Mouse (Mus musculus) erythroid progenitor cell, adult 5-6 weeks (primary cell): Measurements from ENCODE around the gene Plvap. TPM values are rescaled to one million over a fixed set of nuclear protein-coding genes. Genes with fewer than 3 reads are reported as not detected.
A peak's percentile ranks its signal among the peaks of the same experiment; 100 is the strongest.

Experiments used
- ATAC-seq: replicated peaks from 2 replicates; pipeline ENCODE4 v1.8.0; 2016; ENCODE audit warnings: moderate number of reproducible peaks, mild to moderate bottlenecking, moderate TSS enrichment, inconsistent platforms; ENCODE audit not compliant: poor library complexity, low FRiP score, severe bottlenecking
- total RNA-seq, 2 experiments: library from RNA; stranded (forward) in 1 of 2; stranded (reverse) in 1 of 2; fragments of 150-400 nt in 1 of 2; fragments of 186-747, 209-891 nt in 1 of 2; gene quantifications; 2 replicates each; pipeline versions ENCODE4 v1.2.3 to v1.2.4; 2015 to 2017; ENCODE audit warnings: low replicate concordance in 2 of 2

Gene Plvap
- total RNA-seq, 2 experiments from 2014 or later, result not detected

- ATAC-seq, result no peak
Measured at GRCm38 (mm10) chr8:71470146-71470912, 41.2 kb downstream of the Plvap start.

- no peak for ATAC-seq
Measured at GRCm38 (mm10) chr8:71469411-71469810, 42.1 kb downstream of the Plvap start.

- peak; percentile 81 for ATAC-seq
Measured at GRCm38 (mm10) chr8:71468916-71469315, 42.6 kb downstream of the Plvap start, which contains the start of gene Dda1. Gene Dda1, plus strand, starts transcription at chr8:71469199.

- no peak for ATAC-seq
Measured at GRCm38 (mm10) chr8:71468001-71468400, 43.6 kb downstream of the Plvap start.

- no peak for ATAC-seq
Measured at GRCm38 (mm10) chr8:71467201-71467600, 44.4 kb downstream of the Plvap start.

- ATAC-seq, result no peak
Measured at GRCm38 (mm10) chr8:71466198-71466597, 45.4 kb downstream of the Plvap start.

- ATAC-seq, result no peak
Measured at GRCm38 (mm10) chr8:71465733-71466132, 45.8 kb downstream of the Plvap start.

- ATAC-seq, result peak; percentile 78
Measured at GRCm38 (mm10) chr8:71464513-71465500, 46.7 kb downstream of the Plvap start, which contains the start of gene Mrpl34. Gene Mrpl34, plus strand, starts transcription at chr8:71464959.

GRCm38 (mm10) chr8:71463188-71464033, 48.1 kb downstream of the Plvap start, which contains the start of gene Abhd8:
Gene Abhd8, minus strand, starts transcription at chr8:71463655.
- peak; percentile 78 for ATAC-seq

- no peak for ATAC-seq
Measured at GRCm38 (mm10) chr8:71462786-71463185, 48.8 kb downstream of the Plvap start.

GRCm38 (mm10) chr8:71462191-71462590, 49.4 kb downstream of the Plvap start:
- no peak for ATAC-seq

- no peak for ATAC-seq
Measured at GRCm38 (mm10) chr8:71461152-71461840, 50.3 kb downstream of the Plvap start.

- ATAC-seq, result no peak
Measured at GRCm38 (mm10) chr8:71460716-71461115, 50.8 kb downstream of the Plvap start.

- ATAC-seq, result no peak
Measured at GRCm38 (mm10) chr8:71457659-71458270, 53.8 kb downstream of the Plvap start.

GRCm38 (mm10) chr8:71456906-71457305, 54.6 kb downstream of the Plvap start:
- peak; percentile 69; the same call in 1 of the 2 replicates for ATAC-seq

- no peak for ATAC-seq
Measured at GRCm38 (mm10) chr8:71454668-71455067, 56.9 kb downstream of the Plvap start.

GRCm38 (mm10) chr8:71452669-71453068, 58.9 kb downstream of the Plvap start:
- no peak for ATAC-seq

- ATAC-seq, result no peak
Measured at GRCm38 (mm10) chr8:71451777-71452176, 59.8 kb downstream of the Plvap start.
